Mouse (Mus musculus): ENCODE measurements around the gene Nfx1.

Nfx1 gene

GRCm38 (mm10) chr4:40975678-40976077 is 5.0 kb downstream of the Nfx1 start:
- DNase-seq (ENCODE audit: low spot score), result no peak

- DNase-seq (ENCODE audit: low spot score), result no peak
Observed at GRCm38 (mm10) chr4:40976651-40977050, 5.9 kb downstream of the Nfx1 start.

GRCm38 (mm10) chr4:40979430-40979829 is 8.7 kb downstream of the Nfx1 start:
- DNase-seq (ENCODE audit: low spot score), result no peak

GRCm38 (mm10) chr4:40982486-40982885 is 11.8 kb downstream of the Nfx1 start:
- DNase-seq (ENCODE audit: low spot score), result no peak

DNA sequence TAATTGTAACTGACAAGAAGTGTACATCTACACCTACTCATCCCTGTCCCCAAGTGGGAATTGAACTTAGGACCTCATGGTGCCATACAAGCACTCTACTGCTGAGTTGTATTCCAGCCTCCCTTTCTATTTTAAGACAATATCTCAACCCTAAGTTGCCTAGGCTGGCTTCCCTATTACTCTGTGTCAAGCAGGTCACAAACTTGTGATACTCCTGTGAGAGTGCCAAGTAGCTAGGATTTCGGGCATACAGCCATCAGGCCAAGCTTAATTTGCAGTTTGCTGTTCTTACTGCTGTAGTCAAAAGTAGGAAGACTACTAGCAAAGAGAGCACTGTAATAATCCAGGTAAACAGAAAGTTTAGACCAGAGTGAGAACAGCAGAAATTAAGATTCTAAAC is 13.0 kb downstream of the Nfx1 start:
- no peak for DNase-seq (ENCODE audit: low spot score)

DNA sequence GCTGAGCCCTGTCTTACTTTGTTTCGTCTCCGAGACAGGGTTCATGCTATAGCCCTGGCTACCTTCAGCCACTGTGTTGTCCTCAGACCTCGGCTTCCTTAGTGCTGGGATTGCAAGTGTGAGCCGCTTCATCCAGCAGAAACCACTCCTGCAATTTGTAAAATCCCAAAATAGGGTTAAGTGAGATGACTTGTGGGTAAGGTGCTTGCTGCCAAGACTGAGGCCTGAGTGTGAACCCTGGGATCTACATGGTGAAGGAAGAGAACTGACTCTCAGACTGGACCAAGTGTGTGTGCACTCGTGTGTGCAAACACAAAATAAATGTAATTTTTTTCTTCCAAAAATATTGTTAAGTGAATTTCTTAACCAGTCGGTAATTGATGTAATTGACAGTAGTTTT is 18.9 kb downstream of the Nfx1 start:
- no peak for DNase-seq (ENCODE audit: low spot score)

DNA sequence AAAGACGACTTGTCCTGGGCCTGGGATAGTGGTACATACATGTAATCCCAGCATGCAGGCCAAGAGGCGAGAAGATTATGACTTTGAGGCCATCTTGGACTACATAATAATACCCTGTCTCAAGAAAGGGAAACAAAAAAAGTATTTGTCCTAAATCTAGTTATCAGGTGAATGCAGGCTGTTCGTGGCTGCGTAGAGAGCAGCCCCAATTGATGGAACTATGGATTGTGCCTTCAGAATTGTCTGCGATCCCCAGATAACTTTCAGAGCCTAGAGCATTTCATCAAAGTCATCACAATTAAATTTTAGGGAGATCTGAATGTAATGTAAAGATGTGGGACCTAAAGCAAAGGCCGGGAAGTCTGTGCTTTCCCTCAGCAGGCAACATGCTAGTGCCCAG is 25.6 kb downstream of the Nfx1 start:
- DNase-seq (ENCODE audit: low spot score), result no peak

DNA sequence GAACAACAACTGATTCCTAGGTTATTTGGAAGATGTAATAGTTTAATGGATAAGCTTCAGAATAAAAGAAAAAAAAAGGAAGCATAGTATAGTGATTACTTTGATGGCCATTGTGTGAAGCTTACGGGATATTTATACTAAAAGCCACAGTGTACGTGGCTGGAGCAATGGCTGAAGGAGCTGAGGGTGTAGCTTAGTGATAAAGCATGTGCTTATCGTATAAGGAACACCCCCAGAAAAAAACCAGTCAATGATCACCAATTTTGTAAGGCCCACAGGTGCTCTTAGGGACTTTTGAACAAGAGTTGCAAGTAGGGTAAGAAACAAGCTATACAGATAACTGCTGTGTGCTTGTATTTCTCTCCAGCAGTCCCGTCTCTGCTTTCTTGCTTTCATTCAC is 27.2 kb downstream of the Nfx1 start:
- DNase-seq (ENCODE audit: low spot score), result no peak

DNA sequence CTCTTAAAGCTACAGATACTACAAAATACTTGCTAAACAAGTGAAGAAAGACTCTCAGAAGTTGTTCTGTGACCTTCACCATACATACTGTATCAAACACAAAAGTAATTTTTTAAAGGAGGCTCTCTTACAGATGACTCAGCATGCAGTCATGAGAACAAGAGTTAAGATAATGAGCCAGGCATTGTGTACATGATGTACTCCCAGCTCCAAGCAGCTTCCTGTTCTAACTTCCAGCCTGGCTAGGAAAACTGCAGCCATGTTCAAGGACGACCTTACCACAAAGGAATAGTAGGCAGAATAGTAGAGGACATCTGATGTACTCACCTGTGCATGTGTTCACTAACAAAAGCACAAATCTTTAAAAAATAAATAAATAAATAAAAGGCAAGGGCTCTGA is 29.6 kb downstream of the Nfx1 start:
- DNase-seq (ENCODE audit: low spot score), result no peak

GRCm38 (mm10) chr4:41000842-41001639 is 30.3 kb downstream of the Nfx1 start:
- DNase-seq (ENCODE audit: low spot score), result no peak

- no peak for DNase-seq (ENCODE audit: low spot score)
Observed at GRCm38 (mm10) chr4:41013351-41013750, 42.6 kb downstream of the Nfx1 start.

DNA sequence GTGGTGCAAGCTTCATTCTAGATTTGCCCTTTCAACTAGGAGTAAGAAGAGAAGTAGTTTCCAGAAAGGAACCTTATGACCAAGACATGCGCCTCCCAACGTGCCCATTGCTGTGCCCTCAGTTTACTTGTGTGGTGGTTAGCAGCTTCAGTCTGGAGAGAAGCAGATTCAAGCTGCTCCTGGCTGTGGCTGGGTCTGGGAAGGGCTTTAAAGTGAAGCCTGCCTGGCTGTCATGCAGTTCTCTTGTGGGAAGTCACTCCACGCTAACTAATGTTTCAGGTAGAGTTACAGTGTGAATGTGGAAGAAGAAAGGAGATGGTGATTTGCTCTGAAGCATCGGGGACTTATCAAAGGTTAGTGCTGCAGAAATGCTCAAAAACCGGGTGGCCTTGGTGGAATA is 45.1 kb downstream of the Nfx1 start:
- no peak for DNase-seq (ENCODE audit: low spot score)

DNA sequence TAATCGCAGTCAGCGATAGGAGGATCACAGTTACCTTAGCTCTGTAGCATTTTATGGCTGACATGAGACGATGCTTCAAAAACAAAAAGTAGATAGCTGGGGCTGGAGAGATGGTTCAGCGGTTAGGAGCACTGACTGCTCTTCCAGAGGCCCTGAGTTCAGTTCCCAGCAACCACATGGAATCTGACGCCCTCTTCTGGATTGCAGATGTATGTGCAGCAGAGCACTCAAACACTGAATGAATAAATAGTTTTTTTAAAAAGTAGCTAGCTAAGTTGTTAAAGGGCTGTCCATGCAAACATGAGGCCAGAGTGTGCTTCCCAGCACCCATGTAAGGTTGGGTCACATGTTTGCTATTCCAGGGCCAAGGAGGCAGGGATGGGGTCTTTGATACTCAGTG is 50.4 kb downstream of the Nfx1 start:
- DNase-seq (ENCODE audit: low spot score), result no peak

GRCm38 (mm10) chr4:41026086-41026787 is 55.5 kb downstream of the Nfx1 start:
- DNase-seq (ENCODE audit: low spot score), result no peak

DNA sequence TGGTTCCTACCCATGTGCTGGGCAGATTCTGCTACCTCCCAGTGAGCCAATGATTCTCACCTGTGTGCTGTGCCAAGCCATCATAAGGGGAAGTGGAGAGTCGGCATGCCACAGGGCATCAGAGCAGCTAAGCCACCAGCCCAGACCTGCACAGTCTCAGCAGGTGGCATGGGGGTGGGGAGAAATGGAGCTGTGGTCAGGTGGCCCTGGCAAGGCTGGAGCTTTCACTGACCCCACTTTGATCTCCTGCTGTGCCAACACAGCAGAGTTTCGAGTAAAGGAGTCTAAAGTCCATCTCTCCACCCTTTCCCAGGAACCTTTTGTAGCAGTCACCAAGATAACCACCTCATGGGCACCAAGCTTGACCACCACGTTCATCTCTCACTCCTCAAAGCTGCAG is 57.2 kb downstream of the Nfx1 start:
- no peak for DNase-seq (ENCODE audit: low spot score)

DNA sequence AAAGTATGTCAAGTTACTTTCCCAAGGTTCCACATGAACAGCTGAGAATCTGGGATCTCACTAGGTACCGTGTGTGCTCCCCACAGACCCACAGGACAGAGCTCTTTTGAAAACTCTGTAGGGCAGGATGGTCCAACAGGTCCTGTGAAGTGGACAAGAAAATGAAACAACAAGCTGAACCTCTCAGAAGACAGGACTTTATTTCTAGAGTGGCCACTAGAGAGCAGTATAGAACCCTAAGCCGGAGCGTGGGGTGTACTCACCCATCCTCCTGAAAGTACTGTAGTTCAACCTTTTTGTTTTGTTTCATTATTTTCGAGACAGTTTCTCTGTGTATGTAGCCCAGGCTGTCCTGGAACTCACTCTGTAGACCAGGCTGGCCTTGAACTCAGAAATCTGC is 57.6 kb downstream of the Nfx1 start:
- peak; percentile 29 for DNase-seq (ENCODE audit: low spot score)

DNA sequence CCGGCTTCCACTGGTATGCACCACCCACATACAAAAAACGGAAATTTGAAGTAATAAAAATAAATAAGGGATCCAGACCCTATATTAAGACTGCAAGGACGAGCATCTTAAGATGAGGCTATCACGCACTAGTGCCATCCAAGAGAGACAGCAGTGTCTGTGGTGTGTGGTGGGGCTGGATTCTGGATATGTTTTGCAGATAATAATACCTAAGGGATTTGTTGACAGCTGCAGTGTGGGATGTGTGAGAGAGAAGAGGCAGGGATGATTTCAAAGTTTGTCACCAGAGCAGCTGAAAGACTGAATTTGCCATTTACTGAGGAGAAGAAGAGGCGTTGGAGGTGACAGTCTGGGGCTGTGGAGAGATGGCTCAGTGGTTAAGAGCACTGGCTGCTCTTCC is 58.7 kb downstream of the Nfx1 start:
- no peak for DNase-seq (ENCODE audit: low spot score)

DNA sequence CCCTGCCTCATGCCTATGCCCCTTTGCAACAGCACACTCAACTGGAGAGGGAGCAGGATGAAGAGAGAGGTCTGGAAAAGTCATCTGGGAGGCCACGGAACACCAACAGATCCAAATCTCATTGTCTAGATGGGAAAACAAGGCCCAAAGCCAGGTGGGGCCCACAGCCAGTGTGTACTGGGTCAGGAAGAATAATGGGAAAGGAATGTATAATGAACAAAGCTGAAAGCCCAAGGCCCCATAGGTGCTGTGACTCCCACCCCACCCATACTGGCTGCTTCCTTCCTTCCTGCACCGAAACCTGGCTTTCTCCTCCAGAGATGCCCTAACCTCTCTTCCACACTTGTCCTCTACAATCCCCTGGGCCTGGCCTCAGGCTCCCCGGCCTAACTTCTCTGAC is 60.5 kb downstream of the Nfx1 start:
- no peak for DNase-seq (ENCODE audit: low spot score)

DNA sequence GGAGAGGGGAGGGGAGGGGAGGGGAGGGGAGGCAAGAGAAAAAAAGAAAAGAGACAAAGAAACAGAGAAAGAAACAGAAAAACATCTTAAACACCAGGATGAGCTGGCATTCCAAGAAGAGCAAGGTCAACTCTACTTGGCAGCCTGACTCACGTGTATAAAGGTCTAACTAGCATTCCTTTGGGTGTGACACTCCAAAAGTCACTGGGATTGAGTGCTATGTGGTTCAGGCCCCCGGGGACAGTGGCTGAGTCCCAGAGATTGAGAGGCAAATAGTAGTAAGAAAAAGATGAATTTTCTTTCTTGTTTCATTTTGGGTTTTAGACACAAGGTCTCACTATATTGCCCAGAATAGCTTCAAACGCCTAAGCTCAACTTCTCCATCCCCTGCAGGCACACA is 67.2 kb downstream of the Nfx1 start:
- no peak for DNase-seq (ENCODE audit: low spot score)

- no peak for DNase-seq (ENCODE audit: low spot score)
Observed at GRCm38 (mm10) chr4:41040983-41041382, 70.3 kb downstream of the Nfx1 start.

GRCm38 (mm10) chr4:41042880-41043279 is 72.2 kb downstream of the Nfx1 start:
- DNase-seq (ENCODE audit: low spot score), result no peak

DNA sequence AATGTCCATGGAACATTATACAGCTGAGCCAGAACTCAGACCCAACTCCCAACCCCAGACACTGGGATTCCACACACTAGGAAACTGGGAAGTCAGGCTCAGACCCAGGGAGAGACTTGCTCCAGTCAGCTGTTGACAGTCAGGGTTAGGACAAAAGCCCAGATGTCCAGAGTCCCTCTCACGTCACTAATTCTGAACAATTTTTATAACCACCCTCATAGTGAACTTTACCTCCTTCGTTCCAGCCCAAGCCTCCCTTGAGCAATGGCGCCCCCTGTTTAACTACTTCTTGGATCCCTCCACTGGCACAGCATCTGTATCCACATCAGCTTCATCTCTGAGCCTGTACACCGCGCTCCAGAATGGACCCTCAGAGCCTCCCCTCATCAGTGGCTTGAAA is 73.3 kb downstream of the Nfx1 start:
- DNase-seq (ENCODE audit: low spot score), result no peak

DNA sequence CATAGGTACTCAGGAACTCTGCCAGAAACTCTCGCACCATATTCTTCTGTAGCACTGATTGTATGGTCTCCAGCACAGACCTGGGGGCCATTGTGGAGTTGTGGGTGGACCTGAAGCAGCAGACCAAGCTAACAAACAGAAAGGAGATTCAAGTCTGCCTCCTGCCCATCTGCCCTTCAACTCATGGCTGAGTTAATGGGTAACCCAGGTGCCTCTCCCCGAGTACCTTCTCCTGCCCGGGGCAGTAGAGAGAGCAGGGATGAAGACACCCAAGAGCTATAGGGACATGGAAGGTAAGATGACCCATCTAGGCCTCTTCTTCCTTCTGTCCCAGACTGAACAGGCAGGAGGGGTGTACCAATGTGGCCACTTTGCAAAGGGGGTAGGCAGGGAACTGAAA is 74.6 kb downstream of the Nfx1 start:
- no peak for DNase-seq (ENCODE audit: low spot score)

- DNase-seq (ENCODE audit: low spot score), result no peak
Observed at GRCm38 (mm10) chr4:41046254-41046795, 75.6 kb downstream of the Nfx1 start.

Data from retina, embryonic 14.5 days (tissue).